Comparison of ENCODE assay signal across 11 mouse cellular contexts in genomic region chr4:148985541-148986476, GRCm38 (mm10).
DNase-seq lines count a peak whose midpoint lies in the region; ATAC-seq and TF ChIP-seq lines count a peak whose summit lies in the region.
"Had no signal": no experiment of that assay in that cellular context is flagged by ENCODE, and none has a peak within 500 bp of the region (broad histone marks: within the 10 kb centered on the region; RNA-seq: fewer than 3 reads in every experiment).

No protein-coding gene starts in this region.

- no peak for TF ChIP-seq CTCF in gastrocnemius, adult 2 months (IDR thresholded peaks at IDR 0.05)
- TF ChIP-seq CTCF in lung, postnatal 0 days (IDR thresholded peaks at IDR 0.05) = no peak

- no peaks in the 10 kb centered on the region for H3K36me3 ChIP-seq in lung, postnatal 0 days (ENCODE audit: insufficient read depth, low read length)
- H3K36me3 ChIP-seq in limb, embryonic 10.5 days = peaks cover 5% of the 10 kb centered on the region
- H3K36me3 ChIP-seq in stomach, embryonic 16.5 days (ENCODE audit: control insufficient read depth, insufficient read depth, low read length) = no peaks in the 10 kb centered on the region

- H3K4me1 ChIP-seq in lung, postnatal 0 days (ENCODE audit: insufficient read depth, low read depth, low read length) = no peaks in the 10 kb centered on the region; the same call in 1 of the 2 replicates
- peaks cover 95% of the 10 kb centered on the region for H3K4me1 ChIP-seq in limb, embryonic 10.5 days
- H3K4me1 ChIP-seq in stomach, embryonic 16.5 days (ENCODE audit: control insufficient read depth, insufficient read depth, low read length) = peaks cover 6% of the 10 kb centered on the region

- H3K9ac ChIP-seq in lung, postnatal 0 days (replicated peaks; ENCODE audit: low read depth) = no peak overlapping the region
- H3K9ac ChIP-seq in stomach, embryonic 16.5 days (ENCODE audit: low read length) = 0 out of 2 replicates have a peak overlapping the region, but pooled peaks have one; percentile 18
- H3K9ac ChIP-seq: liver, postnatal 0 days had no signal

- H3K27me3 ChIP-seq in lung, postnatal 0 days (replicated peaks; ENCODE audit: insufficient read depth, low read length) = no peaks in the 10 kb centered on the region
- H3K27me3 ChIP-seq in limb, embryonic 10.5 days (ENCODE audit: low read depth, poor library complexity, severe bottlenecking) = no peaks in the 10 kb centered on the region
- H3K27me3 ChIP-seq in stomach, embryonic 16.5 days (ENCODE audit: control insufficient read depth, insufficient read depth, low read length) = no peaks in the 10 kb centered on the region

- H3K9me3 ChIP-seq in lung, postnatal 0 days (ENCODE audit: low read length) = no peaks in the 10 kb centered on the region
- no peaks in the 10 kb centered on the region for H3K9me3 ChIP-seq in limb, embryonic 10.5 days (replicated peaks)
- H3K9me3 ChIP-seq in stomach, embryonic 16.5 days (replicated peaks; ENCODE audit: control insufficient read depth, low read length) = no peaks in the 10 kb centered on the region

- H3K4me3 ChIP-seq in gastrocnemius, adult 2 months = peak overlapping the region; percentile 17; the same call in 1 of the 2 replicates
- H3K4me3 ChIP-seq in lung, postnatal 0 days (ENCODE audit: low read depth, low read length) = no peak overlapping the region
- H3K4me3 ChIP-seq in limb, embryonic 10.5 days = peak overlapping the region; percentile 20
- no peak overlapping the region for H3K4me3 ChIP-seq in stomach, embryonic 16.5 days (replicated peaks; ENCODE audit: low read length)

- no peak overlapping the region for H3K27ac ChIP-seq in gastrocnemius, adult 2 months
- no peak overlapping the region for H3K27ac ChIP-seq in lung, postnatal 0 days (ENCODE audit: low read length)
- H3K27ac ChIP-seq in limb, embryonic 10.5 days = peak overlapping the region; percentile 85
- no peak overlapping the region for H3K27ac ChIP-seq in stomach, embryonic 16.5 days (ENCODE audit: low read length)
- H3K27ac ChIP-seq: kidney, postnatal 0 days had no signal

- 38% methylated on average over 24 of the region's 24 CpGs for WGBS in lung, postnatal 0 days
- WGBS in limb, embryonic 10.5 days = 32% methylated on average over 24 of the region's 24 CpGs
- WGBS in stomach, embryonic 16.5 days = 46% methylated on average over 24 of the region's 24 CpGs

- TF ChIP-seq EP300 in lung, postnatal 0 days (IDR thresholded peaks at IDR 0.05) = no peak

- no peak overlapping the region for H3K4me2 ChIP-seq in lung, postnatal 0 days (replicated peaks; ENCODE audit: low read depth, low read length)
- H3K4me2 ChIP-seq in stomach, embryonic 16.5 days (ENCODE audit: low read depth, low read length) = no peak overlapping the region

- ATAC-seq in lung, postnatal 0 days = peak; percentile 21
- no peak for ATAC-seq in stomach, embryonic 16.5 days (ENCODE audit: insufficient read depth, low FRiP score)
- ATAC-seq: liver, postnatal 0 days had no signal

- intact Hi-C loops in gastrocnemius, adult 2 months (cut with DNase I) = loop anchor here (5.0 kb wide), 1 partner anchor 51 kb away; no protein-coding TSS in a partner anchor

- no peak for DNase-seq in gastrocnemius, adult 2 months
- DNase-seq in gastrocnemius, postnatal 25 days = no peak
- no peak for DNase-seq in lung, postnatal 0 days (ENCODE audit: low spot score)
- DNase-seq in lung, postnatal 14 days = no peak
- peak; percentile 76 for DNase-seq in limb, embryonic 10.5 days (ENCODE audit: low spot score)
- no peak for DNase-seq in adrenal gland, postnatal 10 days
- DNase-seq in thymus, postnatal 4 days = no peak
- DNase-seq: cerebellum, adult 2 months; liver, postnatal 0 days had no signal

Comparison
In these comparisons a context has a peak if more than half of its experiments do, and no peak if none do; other contexts are left out.
1. H3K4me3 ChIP-seq: peak in gastrocnemius, adult 2 months (single experiment) and limb, embryonic 10.5 days (single experiment); none in lung, postnatal 0 days (single experiment) and stomach, embryonic 16.5 days (single experiment).